Mouse (Mus musculus): ENCODE measurements at regions not wholly inside any gene's neighbourhood (a gene's known extent, or its start where the extent isn't known, plus 50 kb on each side); places are given as distances from the start of the nearest gene placed in this dataset.

DNA sequence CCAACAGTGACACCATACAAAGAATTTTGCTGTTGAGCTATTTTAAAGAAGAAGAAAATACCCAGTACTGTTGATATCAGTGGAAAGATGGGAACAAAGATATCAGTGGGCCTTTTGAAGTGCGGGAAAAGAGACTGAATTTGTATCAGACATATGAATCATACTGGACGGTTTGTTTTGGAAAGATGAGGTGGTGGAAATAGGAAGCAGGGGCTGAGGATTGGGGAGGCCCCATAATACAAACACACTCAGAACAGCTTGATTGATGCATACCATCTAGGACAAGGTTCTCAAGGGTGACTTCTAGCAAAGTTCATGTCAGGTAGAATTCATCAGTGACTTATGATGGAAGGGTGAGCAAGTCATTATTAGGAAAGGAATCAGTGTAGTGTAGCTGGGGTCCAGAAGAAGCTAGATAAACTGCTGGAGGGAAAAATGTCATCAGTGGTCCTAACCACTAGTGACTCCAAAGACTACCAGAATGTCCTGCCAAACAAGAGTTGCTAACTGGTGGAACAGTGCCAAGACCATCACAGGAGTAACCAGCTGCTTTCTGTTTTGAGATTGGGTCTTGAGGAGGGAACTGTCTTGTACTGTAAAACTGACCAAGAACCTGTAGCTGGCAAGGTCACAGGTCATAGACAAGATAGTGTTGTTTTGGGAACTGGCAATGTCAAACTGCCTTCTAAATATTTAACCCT lies 176.0 kb upstream of the Zc3h12c start:
- Histone ChIP-seq H3K4me1 (ENCODE audit: control insufficient read depth, insufficient read depth) (no peaks in the 10 kb centered on the region), H3K4me2 (ENCODE audit: low read depth, low read length) (no peak overlapping the region), H3K4me3 (ENCODE audit: low read depth, low read length) (no peak overlapping the region), H3K36me3 (replicated peaks; ENCODE audit: control insufficient read depth, insufficient read depth, low read length) (no peaks in the 10 kb centered on the region), H3K9me3 (replicated peaks; ENCODE audit: control insufficient read depth, low read length) (no peaks in the 10 kb centered on the region), H3K27me3 (ENCODE audit: control insufficient read depth, insufficient read depth, low read length) (no peaks in the 10 kb centered on the region), H3K9ac (replicated peaks; ENCODE audit: low read depth, low read length) (no peak overlapping the region), H3K27ac (ENCODE audit: low read depth) (no peak overlapping the region)
- DNase-seq (ENCODE audit: low spot score) (no peak), ATAC-seq (ENCODE audit: insufficient read depth, low read depth) (no peak)
- TF ChIP-seq EP300 (IDR thresholded peaks at IDR 0.05; ENCODE audit: low read depth) = no peak
- no peak for TF ChIP-seq CTCF (IDR thresholded peaks at IDR 0.05; ENCODE audit: low read depth)
- 62% methylated on average over 2 of the region's 2 CpGs for WGBS

DNA sequence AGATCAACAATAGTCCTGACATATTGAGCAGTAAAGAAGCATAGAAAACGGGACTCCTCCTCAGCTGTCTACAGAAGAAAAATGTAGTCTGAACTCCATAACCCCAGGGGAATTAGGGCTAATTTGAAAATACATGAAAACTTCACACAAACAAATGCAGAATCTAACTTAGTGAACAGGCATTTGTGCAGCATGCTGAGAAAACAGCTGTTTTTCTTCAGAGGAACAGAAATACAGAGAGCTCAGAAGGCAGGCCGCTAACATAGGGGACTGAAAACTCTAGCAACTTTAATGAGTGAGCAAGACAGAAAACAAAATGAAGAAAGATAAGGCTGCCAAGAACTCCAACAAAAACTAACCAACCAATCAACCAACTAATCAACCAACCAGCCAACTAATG lies 172.7 kb upstream of the Zc3h12c start:
- Histone ChIP-seq H3K9ac (replicated peaks; ENCODE audit: low read depth, low read length) (no peak overlapping the region), H3K27me3 (ENCODE audit: control insufficient read depth, insufficient read depth, low read length) (no peaks in the 10 kb centered on the region), H3K4me2 (ENCODE audit: low read depth, low read length) (no peak overlapping the region), H3K4me3 (ENCODE audit: low read depth, low read length) (no peak overlapping the region), H3K27ac (ENCODE audit: low read depth) (no peak overlapping the region), H3K36me3 (replicated peaks; ENCODE audit: control insufficient read depth, insufficient read depth, low read length) (no peaks in the 10 kb centered on the region), H3K4me1 (ENCODE audit: control insufficient read depth, insufficient read depth) (no peaks in the 10 kb centered on the region), H3K9me3 (replicated peaks; ENCODE audit: control insufficient read depth, low read length) (no peaks in the 10 kb centered on the region)
- WGBS = 68% methylated on average over 2 of the region's 2 CpGs
- TF ChIP-seq EP300 (IDR thresholded peaks at IDR 0.05; ENCODE audit: low read depth) (no peak), CTCF (IDR thresholded peaks at IDR 0.05; ENCODE audit: low read depth) (no peak)
- DNase-seq (ENCODE audit: low spot score) (no peak), ATAC-seq (ENCODE audit: insufficient read depth, low read depth) (no peak)

DNA sequence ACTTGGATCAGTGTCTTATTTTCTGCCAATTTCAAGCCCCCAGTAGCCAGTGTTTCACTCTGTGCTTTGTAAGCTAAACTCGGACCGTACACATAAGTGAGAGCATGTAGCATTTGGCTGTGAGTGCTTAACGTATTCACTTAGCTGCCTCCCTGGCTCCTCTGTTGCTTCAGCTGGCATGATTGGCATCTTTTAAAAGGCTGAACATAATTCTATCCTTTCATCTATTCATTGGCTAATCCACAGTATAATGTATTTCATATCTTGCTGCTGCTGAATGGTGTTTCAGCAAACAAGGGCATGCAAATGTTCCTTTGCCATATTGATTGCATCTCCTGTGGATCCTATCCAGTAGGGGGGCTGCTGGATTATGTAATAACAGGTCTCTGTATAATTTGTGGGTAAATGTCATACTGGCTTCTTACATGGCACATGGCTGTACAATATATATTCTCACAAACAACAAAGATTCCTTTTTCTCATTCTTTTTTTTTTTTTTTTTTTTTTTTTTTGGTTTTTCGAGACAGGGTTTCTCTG lies 169.5 kb upstream of the Zc3h12c start:
- no peaks in the 10 kb centered on the region for H3K27me3 ChIP-seq (ENCODE audit: control insufficient read depth, insufficient read depth, low read length)
- H3K9me3 ChIP-seq (replicated peaks; ENCODE audit: control insufficient read depth, low read length) = no peaks in the 10 kb centered on the region
- 66% methylated on average over 4 of the region's 4 CpGs for WGBS
- no peak for DNase-seq (ENCODE audit: low spot score)
- no peak overlapping the region for H3K4me2 ChIP-seq (ENCODE audit: low read depth, low read length)
- TF ChIP-seq EP300 (IDR thresholded peaks at IDR 0.05; ENCODE audit: low read depth) (no peak), CTCF (IDR thresholded peaks at IDR 0.05; ENCODE audit: low read depth) (no peak)
- H3K4me3 ChIP-seq (ENCODE audit: low read depth, low read length) = no peak overlapping the region
- H3K4me1 ChIP-seq (ENCODE audit: control insufficient read depth, insufficient read depth) = no peaks in the 10 kb centered on the region
- H3K9ac ChIP-seq (replicated peaks; ENCODE audit: low read depth, low read length) = no peak overlapping the region
- no peak overlapping the region for H3K27ac ChIP-seq (ENCODE audit: low read depth)
- ATAC-seq (ENCODE audit: insufficient read depth, low read depth) = no peak
- no peaks in the 10 kb centered on the region for H3K36me3 ChIP-seq (replicated peaks; ENCODE audit: control insufficient read depth, insufficient read depth, low read length)

DNA sequence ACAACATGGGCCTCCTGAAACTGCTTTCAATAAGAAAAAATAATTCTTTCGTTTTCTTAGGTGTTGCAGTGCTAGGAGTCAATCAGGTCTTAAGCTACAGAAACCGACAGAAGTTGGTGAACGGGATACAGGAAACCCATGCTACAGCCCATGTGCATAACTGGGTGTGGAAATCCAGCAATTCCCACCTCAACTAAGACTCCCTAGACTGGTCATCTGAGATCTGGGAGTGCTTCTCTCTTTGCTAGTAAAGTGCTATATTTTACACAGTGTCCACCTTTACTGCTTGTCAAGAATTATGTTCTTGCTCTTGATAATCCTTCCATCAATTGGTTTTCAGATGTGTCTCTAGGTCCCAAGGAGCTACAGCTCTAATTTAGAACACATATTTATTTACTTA lies 166.4 kb upstream of the Zc3h12c start:
- no peak overlapping the region for H3K27ac ChIP-seq (ENCODE audit: low read depth)
- no peak overlapping the region for H3K4me2 ChIP-seq (ENCODE audit: low read depth, low read length)
- H3K9ac ChIP-seq (replicated peaks; ENCODE audit: low read depth, low read length) = no peak overlapping the region
- H3K4me1 ChIP-seq (ENCODE audit: control insufficient read depth, insufficient read depth) = no peaks in the 10 kb centered on the region
- H3K9me3 ChIP-seq (replicated peaks; ENCODE audit: control insufficient read depth, low read length) = no peaks in the 10 kb centered on the region
- WGBS = 84% methylated on average over 3 of the region's 3 CpGs
- no peaks in the 10 kb centered on the region for H3K27me3 ChIP-seq (ENCODE audit: control insufficient read depth, insufficient read depth, low read length)
- no peak for DNase-seq (ENCODE audit: low spot score)
- no peak for ATAC-seq (ENCODE audit: insufficient read depth, low read depth)
- no peak overlapping the region for H3K4me3 ChIP-seq (ENCODE audit: low read depth, low read length)
- no peaks in the 10 kb centered on the region for H3K36me3 ChIP-seq (replicated peaks; ENCODE audit: control insufficient read depth, insufficient read depth, low read length)
- TF ChIP-seq EP300 (IDR thresholded peaks at IDR 0.05; ENCODE audit: low read depth) (no peak), CTCF (IDR thresholded peaks at IDR 0.05; ENCODE audit: low read depth) (no peak)

DNA sequence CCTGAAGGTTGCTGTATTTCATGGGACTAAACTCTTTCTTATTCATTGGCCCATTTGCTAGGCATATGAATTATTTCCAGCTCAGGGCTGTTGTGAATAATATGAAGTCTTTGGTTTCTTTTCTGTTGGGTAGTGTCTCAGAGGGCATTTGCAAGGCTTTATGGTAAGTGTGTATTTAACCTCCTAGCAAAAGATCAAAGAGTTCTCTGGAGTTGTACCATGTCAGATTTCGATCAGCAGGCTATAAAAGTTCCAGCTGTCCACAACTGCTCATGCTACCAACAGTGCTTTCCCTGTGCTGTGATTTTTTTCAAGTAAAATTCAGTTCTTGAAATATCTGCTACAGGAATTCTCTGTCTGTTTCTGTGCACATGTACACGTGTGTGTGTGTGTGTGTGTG lies 165.5 kb upstream of the Zc3h12c start:
- Histone ChIP-seq H3K4me1 (ENCODE audit: control insufficient read depth, insufficient read depth) (no peaks in the 10 kb centered on the region), H3K9me3 (replicated peaks; ENCODE audit: control insufficient read depth, low read length) (no peaks in the 10 kb centered on the region), H3K9ac (replicated peaks; ENCODE audit: low read depth, low read length) (no peak overlapping the region), H3K27ac (ENCODE audit: low read depth) (no peak overlapping the region), H3K36me3 (replicated peaks; ENCODE audit: control insufficient read depth, insufficient read depth, low read length) (no peaks in the 10 kb centered on the region), H3K4me2 (ENCODE audit: low read depth, low read length) (no peak overlapping the region), H3K27me3 (ENCODE audit: control insufficient read depth, insufficient read depth, low read length) (no peaks in the 10 kb centered on the region), H3K4me3 (ENCODE audit: low read depth, low read length) (no peak overlapping the region)
- ATAC-seq (ENCODE audit: insufficient read depth, low read depth) (no peak), DNase-seq (ENCODE audit: low spot score) (no peak)
- 37% methylated on average over 2 of the region's 2 CpGs for WGBS
- TF ChIP-seq EP300 (IDR thresholded peaks at IDR 0.05; ENCODE audit: low read depth) (no peak), CTCF (IDR thresholded peaks at IDR 0.05; ENCODE audit: low read depth) (no peak)

DNA sequence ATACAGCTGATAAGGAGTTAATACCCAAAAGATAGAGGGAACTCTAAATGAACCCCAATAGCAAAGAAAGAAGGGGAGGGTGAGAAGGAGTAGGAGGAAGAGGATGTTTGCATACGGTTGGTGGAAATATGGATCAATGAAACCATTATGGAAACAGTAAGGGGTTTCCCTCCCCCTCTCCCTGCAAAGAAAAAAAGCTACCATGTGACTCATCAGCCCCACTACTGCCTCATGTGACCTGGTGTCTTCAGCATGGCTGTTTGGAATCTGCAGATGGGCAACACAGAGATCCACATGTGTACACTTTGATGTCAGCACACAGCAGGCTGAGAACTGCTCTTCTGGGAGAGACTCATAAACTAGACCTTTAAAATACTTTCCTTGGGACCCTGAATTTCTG lies 163.4 kb upstream of the Zc3h12c start:
- TF ChIP-seq CTCF (IDR thresholded peaks at IDR 0.05; ENCODE audit: low read depth) (no peak), EP300 (IDR thresholded peaks at IDR 0.05; ENCODE audit: low read depth) (no peak)
- WGBS = 52% methylated on average over 1 of the region's 1 CpGs
- no peaks in the 10 kb centered on the region for H3K36me3 ChIP-seq (replicated peaks; ENCODE audit: control insufficient read depth, insufficient read depth, low read length)
- H3K4me3 ChIP-seq (ENCODE audit: low read depth, low read length) = no peak overlapping the region
- H3K4me2 ChIP-seq (ENCODE audit: low read depth, low read length) = no peak overlapping the region
- no peak for DNase-seq (ENCODE audit: low spot score)
- no peak overlapping the region for H3K9ac ChIP-seq (replicated peaks; ENCODE audit: low read depth, low read length)
- no peaks in the 10 kb centered on the region for H3K27me3 ChIP-seq (ENCODE audit: control insufficient read depth, insufficient read depth, low read length)
- no peak overlapping the region for H3K27ac ChIP-seq (ENCODE audit: low read depth)
- no peak for ATAC-seq (ENCODE audit: insufficient read depth, low read depth)
- H3K4me1 ChIP-seq (ENCODE audit: control insufficient read depth, insufficient read depth) = no peaks in the 10 kb centered on the region
- no peaks in the 10 kb centered on the region for H3K9me3 ChIP-seq (replicated peaks; ENCODE audit: control insufficient read depth, low read length)

All from heart, postnatal 0 days (tissue).